Mouse (Mus musculus): ENCODE data around the gene Cenpb.

- no peak for TF ChIP-seq CTCF (IDR thresholded peaks at IDR 0.05)
- no peak for TF ChIP-seq EP300 (IDR thresholded peaks at IDR 0.05)
Measured at GRCm38 (mm10) chr2:131211026-131211615, 31.3 kb upstream of the Cenpb start.

Data from lung, postnatal 0 days (tissue).